Mouse (Mus musculus): Measurements from ENCODE around the gene Six3.

Gene Six3

DNA sequence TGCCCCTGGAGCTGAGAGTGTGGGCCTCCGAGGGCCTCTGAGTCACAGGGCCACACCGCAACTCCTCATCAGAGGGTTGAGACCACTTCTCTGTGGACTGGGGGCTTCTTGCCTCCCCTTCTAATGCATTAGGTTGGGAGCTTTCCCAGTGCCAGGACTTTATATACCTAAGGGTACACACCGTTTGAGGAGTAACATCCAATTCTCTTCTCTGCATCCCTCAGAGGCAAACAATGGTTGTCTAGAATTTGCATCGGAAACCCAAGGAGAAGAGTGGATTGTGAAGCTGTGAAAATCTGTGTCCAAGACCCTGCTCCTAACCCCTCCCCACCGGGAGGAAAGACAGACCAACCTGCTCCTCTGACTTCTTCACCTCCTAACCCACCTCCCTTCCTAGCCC is 14.3 kb downstream of the Six3 start:
- no peak for DNase-seq

DNA sequence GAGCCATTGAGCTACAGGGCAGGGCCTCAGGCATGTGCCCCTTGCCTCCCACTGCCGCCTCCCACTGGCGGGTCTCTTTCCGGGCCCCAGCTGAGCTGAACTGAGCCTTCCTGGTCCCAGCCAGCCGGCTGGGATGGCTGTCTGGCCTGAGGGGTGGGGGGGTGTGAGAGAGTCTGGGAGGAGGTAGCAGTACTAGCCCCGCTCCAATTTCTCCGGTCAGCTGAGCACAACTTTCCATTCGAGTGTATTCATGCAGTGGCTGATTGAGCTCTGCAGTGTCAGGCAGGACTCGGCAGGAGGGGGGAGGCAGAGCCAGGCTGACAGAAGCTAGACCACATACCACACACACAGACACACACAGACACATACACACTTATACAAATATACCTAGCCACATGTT is 15.4 kb downstream of the Six3 start:
- no peak for DNase-seq

DNA sequence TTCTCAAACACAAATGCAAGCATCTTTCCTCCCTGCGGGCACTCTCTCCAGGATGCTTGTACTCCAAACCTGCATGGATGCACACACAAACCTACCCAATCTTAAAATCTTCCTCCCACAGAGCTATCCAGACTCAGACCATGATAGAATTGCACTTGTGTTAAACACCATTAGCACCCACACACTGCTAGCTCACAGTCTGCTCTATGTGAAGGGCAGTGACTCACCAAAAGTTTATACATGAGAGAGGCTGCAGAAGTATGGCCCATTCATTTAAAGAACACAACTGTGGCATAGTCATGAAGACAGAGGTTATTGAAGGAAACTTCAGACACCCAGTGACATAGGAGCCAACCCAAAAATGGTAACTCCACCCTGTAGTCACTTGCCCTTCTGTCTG is 16.0 kb downstream of the Six3 start:
- DNase-seq, result no peak

DNA sequence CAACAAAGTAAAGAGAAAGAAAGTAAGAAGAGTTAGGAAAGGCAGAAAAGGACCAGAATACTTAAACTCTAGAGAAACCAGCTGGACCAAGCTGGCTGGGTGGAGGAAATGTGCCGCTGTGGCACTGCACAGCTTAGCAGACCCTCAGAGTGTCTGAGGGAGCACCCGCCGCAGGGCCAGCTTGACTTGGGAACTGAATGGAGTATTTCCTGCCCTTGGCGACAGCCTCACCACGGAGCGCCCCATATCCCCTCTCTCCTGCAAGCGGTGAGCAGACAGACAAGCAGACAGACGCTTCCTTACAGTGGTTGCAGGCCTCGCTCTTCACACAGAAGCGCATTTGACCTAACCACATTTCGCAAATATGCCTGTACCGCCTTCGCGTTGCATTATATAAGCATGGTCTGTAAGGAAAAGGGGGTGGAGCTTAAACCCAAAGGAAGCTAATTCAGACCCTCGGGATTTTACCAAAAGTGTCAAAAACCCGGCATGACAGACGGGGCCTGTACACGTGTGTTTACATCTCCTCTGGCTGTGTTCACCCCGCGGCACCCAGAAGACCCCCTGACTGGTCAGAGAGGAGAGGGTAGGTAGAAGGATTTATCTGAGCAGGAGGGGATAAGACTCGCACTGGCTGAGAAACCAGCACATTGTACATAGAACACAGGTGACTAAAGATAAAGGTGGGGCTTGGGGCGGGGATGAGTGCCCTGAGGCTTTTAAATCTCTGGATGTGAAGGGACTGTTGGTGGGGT is 17.1 kb downstream of the Six3 start:
- DNase-seq, result no peak

DNA sequence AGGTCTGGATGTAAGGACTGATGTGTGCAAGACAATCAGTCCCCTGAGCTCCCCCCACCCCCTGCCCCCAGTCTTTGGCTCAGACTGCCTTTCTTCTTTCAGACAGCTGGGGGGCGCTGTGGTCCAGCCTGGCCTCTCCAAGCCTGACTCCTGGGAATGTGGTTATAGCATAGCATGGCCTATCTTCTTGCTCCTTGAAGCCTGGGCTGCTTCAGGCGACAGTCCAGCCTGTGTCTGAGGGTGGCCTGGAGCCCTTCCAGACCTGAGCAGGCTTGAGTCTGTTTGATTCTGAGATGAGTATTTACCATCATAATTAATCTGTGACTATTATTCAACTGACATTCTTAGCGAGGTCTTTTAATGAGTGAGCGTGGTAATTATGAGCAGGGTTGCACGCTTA is 17.7 kb downstream of the Six3 start:
- no peak for DNase-seq

DNA sequence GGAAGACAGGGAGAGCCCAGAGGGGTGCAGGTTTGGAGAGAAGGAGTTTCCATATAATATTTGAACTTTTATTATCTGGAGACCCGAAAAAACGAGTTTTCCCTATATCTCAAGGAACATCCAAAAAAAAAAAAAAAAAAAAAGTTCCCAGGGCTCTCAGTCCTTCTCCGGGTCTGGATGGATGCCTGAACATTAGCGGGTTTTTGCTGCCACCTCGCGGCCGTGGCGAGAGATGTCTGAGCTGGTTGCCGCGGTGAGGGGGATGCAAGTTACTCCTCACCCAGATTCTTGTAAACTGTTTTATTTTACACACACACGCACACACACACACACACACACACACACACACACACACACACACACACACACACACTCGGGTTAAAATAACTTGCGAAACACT is 20.2 kb downstream of the Six3 start:
- peak; percentile 87 for DNase-seq

DNA sequence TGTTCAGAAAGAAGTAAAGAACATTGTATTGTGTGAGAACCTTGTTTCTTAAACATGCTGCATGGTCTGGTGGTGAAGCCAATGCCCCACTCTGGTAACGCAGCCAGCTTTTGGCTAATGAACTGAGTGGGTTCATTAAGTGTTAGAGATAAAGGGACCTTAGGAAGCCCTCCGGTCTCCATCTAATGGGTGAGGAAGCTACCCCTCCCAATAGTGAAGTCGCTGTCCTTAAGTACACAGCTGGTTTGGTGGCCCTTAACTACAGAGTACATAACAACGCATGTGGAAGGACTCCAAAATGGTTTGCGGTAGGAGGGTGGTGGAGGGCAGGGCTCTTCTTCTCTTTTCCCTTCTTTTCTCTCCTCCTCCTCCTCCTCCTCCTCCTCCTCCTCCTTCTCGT is 24.5 kb downstream of the Six3 start:
- DNase-seq, result no peak

DNA sequence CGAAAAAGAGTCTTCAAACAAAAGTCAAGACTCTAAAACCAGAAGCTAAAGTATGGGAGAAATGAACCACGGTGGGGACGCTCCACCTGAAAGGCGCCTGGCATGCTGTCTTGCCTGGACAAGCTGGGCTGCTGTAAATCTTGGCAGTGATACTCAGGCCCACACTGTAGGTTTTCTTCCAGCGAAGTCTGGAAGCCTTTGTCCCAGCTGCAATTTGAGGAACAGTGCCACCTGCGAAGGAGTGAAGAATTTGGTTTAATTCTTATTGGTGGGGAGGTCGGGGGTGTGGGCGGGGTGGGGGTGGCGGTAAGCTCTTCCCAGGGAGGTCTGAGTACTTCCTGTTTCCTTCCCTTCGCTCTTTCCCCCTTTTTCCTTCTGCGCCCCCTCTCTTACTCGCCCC is 31.9 kb downstream of the Six3 start:
- no peak for DNase-seq

DNA sequence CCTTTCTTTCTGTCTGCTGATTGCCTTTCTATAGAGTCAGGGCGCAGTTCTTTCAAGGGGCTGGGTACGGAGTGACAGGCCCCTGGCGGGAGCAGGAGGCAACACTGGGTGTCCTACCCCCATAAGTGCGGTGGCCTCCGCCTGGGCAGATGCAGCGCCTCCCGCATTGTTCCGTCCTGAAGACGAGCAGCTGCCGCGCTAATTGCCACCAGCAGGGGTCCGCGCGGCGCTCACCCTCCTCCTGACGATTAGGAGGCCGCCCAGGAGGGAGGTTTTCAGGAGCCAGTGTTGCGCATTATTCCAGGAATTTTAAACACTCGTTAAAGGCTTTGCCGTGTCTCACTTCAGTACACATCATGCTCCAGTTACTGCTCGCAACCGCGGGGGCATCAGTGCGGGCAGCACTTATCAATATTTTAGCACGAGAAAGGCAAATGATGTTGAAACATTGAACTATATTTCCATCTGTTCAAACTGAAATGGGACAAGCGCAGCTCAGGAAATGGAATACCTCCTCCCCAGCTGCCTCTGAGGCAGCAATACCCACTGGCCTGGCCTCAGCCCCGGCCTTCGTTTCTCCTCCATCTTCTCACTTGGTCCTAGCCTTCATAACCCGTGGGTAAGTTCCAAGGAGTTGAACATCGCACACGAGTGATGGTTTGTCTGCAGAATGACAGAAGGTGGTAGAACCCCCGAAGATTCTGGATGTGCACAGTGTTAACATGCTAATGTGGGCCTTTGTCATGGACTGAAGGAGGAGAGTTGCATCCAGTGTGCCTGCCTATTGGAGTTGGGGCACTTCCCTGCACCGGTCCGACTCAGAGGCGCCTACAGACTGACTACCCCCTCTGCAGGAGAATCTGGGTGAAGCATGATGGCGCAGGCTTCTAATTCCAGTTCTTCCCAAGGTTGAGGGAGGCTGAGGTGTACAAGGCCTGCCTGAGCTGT is 32.6 kb downstream of the Six3 start:
- peak; percentile 75 for DNase-seq

DNA sequence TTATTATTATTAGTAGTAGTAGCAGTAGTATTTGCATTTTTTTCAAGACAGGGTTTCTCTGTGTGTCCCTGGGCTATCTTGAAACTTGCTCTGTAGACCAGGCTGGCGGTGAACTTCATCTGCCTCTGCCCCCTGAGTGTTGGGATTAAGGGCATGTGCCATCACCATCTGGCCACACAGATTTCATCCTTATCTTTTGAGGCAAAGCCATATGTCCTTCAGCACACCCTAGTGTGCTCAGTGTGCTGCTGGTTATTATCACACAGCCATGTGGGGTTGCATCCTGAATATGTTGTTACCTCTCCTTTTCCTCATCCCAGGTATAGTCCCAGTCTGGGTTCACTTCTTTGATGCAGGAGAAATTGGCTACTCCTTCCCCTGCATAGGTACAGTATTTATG is 46.6 kb downstream of the Six3 start:
- no peak for DNase-seq

DNA sequence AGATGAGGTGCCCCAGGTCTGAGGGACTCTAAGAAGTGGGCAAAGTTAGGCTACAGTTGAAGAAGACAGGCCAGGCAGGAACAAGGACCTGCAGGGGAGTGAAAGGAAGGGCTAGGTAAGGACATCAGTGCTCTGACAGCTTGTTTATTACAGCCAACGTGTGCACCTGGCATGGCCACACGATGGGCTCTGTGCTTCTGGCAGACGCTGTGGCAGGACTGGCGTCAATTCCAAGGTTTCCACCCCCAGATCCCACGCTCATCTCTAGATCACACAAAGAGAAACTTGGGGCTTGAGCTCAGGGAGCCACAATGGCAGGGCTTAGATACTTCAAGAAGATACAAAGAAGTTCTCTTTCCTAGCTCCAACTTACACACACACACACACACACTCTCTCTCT is 48.1 kb downstream of the Six3 start:
- no peak for DNase-seq

DNA sequence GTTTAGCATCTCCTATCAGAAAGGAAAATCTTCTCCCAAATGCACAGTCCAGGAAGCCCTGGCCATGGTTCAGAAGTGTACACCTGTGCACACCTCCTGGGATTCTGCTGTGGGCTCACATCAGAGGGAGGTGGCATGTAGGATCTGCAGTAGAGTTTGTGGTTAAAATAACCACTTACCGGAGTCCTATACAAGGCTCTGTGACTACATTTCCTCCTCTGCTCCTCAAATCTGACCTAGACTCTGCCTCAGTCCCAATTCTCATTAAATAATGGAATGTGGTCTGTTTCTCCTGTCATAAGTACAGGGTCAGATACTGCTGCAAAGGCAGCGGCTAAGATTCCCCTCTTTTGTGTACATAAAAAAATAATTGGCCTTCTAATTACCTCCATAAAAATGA is 50.8 kb downstream of the Six3 start:
- no peak for DNase-seq

DNA sequence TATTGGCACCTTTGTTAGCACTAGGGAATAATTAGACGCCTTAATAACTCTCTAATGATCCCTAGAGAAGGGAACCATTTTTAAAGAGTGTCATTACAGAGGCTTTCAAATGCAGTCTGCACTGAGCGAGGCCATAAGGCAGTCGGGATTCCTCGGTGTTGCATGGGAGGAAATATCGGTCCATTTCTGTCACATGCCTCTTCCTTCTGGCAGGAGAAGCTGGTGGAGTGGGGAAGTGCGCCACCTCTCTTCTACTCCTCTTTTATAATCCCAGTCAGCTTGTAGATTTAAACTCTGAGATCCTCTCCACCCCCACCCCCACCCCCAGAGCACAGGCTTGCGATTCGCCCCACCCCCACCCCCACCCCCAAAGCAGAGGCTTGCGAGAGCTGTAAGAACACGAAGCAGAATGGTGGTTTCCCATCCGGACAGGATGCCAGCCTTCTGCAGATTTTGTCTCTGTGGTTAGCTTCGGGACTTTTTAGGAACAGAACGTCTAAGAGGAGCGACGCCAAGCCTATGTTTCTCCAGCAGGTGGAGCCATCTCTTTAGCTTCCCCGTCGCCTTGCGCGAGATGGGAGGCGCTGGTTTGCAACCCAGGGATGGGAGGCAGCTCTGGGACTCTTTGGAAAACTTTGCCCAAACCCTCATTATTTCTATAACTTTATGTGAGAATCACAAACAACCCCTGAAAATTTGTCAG is 51.4 kb downstream of the Six3 start:
- DNase-seq, result peak; percentile 84
